Mouse (Mus musculus) stomach, postnatal 0 days (tissue): Measurements from ENCODE around the gene Cacna2d4.

Experiments used
- CTCF ChIP-seq: IDR thresholded peaks from 2 replicates; pipeline ENCODE4 v1.5.1; 2016; ENCODE audit warnings: antibody characterized with exemption, low read depth, mild to moderate bottlenecking, moderate library complexity
- EP300 ChIP-seq: optimal IDR thresholded peaks from 2 replicates; pipeline ENCODE3; 2016; ENCODE audit warnings: antibody characterized with exemption

- TF ChIP-seq CTCF (no peak), EP300 (no peak)
Measured at GRCm38 (mm10) chr6:119313588-119314375, 77.5 kb downstream of the Cacna2d4 start.
